Mouse (Mus musculus): ENCODE measurements around the gene 4933405L10Rik. TPM values are rescaled to one million over a fixed set of nuclear protein-coding genes. Genes with fewer than 3 reads are reported as not detected.

4933405L10Rik gene
- total RNA-seq, 2 experiments from 2014 or later, result not detected

- DNase-seq, result peak; percentile 50
- intact Hi-C loops (cut with DNase I), result no loop called here
These were observed 6.9 kb upstream of the 4933405L10Rik start for GRCm38 (mm10) chr8:105700566-105700965.

DNA sequence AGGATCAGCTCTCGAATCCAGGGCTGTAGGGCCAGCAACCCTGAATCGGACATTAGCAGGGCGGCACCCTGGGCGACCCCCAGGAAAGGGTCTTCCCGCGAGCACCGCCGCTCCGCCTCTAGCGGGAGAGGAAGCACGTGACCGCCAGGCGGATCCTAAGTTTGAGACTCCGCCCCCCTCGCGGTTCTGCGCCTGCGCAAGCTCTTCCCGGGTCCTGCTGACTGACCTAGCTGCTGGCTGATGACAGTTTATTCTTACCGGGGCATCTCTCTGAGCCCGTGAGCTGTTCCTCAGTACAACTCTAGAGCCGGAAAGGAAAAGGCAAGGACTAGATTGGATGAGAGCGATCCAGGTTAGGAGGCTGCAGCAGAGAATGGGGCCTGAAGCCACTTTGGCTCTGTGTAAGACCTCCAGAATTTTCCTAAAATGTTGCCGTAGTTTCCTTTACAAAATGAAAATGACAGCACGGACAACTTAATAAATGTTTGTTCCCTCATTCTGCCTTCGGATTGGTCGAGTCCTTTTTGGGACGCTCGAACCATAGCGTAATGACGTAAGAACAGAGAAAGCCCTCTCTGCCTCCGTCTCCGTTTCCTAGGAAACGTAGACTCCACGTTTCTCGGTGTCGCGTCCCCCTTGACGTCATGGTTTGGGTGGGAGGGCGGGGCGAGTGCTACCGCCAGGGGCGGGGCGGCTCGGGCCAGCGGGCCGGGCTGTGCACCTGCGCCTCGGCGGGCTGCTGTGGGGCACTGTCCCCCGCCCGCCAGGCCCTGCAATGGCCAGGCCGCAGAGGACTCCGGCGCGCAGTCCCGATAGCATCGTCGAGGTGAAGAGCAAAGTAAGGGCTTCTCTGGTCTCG is 6.3 kb upstream of the 4933405L10Rik start, which contains the start of the genes Acd and Pard6a:
Gene Acd, minus strand, starts transcription at position 137 of the 859 bp plus-strand sequence.
Gene Pard6a, plus strand, starts transcription at position 183 of the 859 bp plus-strand sequence.
- intact Hi-C loops (cut with DNase I), result no loop called here
- DNase-seq, result peak; percentile 98

GRCm38 (mm10) chr8:105702001-105702401 is 5.5 kb upstream of the 4933405L10Rik start:
- intact Hi-C loops (cut with DNase I), result no loop called here
- DNase-seq, result no peak

DNA sequence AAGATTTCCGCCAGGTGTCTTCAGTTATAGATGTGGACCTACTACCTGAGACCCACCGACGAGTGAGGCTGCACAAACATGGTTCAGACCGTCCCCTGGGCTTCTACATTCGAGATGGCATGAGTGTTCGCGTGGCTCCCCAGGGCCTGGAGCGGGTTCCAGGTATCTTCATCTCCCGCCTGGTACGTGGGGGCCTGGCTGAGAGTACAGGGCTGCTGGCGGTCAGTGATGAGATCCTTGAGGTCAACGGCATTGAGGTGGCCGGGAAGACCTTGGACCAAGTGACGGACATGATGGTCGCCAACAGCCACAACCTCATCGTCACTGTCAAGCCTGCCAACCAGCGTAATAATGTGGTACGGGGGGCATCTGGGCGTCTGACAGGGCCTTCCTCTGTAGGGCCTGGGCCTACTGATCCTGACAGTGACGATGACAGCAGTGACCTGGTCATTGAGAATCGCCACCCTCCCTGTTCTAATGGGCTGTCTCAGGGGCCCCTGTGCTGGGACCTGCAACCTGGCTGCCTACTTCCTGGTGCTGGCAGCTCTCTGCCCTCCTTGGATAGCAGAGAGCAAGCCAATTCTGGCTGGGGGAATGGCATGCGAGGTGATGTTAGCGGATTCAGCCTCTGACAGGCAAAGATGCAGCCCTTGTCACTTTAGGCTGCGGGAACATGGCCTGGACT is 4.6 kb upstream of the 4933405L10Rik start:
- intact Hi-C loops (cut with DNase I), result no loop called here
- no peak for DNase-seq

GRCm38 (mm10) chr8:105704146-105704812 is 3.2 kb upstream of the 4933405L10Rik start:
- intact Hi-C loops (cut with DNase I), result no loop called here

GRCm38 (mm10) chr8:105704955-105705354 is 2.5 kb upstream of the 4933405L10Rik start:
- intact Hi-C loops (cut with DNase I), result no loop called here
- DNase-seq, result peak; percentile 71

More at GRCm38 (mm10) chr8:105704146-105704812, 3.2 kb upstream of the 4933405L10Rik start:
- peak; percentile 52 for DNase-seq

- no peak for DNase-seq
- intact Hi-C loops (cut with DNase I), result no loop called here
These were observed 1.0 kb upstream of the 4933405L10Rik start for GRCm38 (mm10) chr8:105706426-105706825.

GRCm38 (mm10) chr8:105708675-105709074 is 1.2 kb downstream of the 4933405L10Rik start:
- intact Hi-C loops (cut with DNase I), result no loop called here
- no peak for DNase-seq

DNA sequence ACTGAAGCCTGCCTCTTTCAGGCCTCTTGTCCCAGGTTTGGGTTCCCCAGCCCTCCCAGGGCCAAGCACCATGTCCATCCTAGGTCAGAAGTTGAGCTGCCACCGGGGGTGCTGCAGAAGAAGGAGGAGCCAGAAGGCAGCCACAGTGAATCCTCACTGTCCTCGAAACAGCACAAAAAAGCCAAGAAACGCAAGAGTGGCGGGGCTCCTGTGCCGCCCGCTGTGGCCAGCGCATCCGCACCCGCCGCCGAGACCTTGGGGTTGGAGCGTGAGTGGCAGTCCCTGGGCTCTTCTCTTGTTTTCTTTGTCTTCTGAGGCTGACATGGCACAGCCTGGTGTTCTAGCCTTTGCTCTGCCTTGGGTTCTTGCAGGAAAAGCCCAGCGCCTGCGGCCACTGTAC is 1.9 kb downstream of the 4933405L10Rik start:
- no peak for DNase-seq
- intact Hi-C loops (cut with DNase I), result no loop called here

DNA sequence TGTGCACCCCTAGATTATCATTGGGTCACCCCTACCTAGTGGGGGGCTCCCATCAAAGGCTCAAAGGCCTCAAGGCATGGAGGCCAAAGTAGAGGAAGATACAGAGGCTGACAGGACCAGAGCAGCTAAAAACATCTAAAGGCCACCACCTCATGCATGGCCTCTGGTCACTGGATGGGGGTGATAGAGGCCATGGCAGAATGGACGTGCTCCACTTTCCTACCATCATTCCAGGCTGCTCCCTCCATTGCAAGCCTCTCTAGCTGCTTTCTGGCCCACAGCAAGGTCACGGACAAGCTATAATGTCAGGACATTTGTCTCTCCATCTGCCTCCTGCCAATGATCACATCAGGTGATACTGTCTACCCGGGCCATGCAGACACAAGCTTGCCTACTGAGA is 4.8 kb downstream of the 4933405L10Rik start:
- intact Hi-C loops (cut with DNase I), result no loop called here

GRCm38 (mm10) chr8:105714139-105714538 is 6.7 kb downstream of the 4933405L10Rik start:
- intact Hi-C loops (cut with DNase I), result no loop called here
- DNase-seq, result peak; percentile 90

More for the DNA sequence above, 4.8 kb downstream of the 4933405L10Rik start:
- DNase-seq, result no peak

DNA sequence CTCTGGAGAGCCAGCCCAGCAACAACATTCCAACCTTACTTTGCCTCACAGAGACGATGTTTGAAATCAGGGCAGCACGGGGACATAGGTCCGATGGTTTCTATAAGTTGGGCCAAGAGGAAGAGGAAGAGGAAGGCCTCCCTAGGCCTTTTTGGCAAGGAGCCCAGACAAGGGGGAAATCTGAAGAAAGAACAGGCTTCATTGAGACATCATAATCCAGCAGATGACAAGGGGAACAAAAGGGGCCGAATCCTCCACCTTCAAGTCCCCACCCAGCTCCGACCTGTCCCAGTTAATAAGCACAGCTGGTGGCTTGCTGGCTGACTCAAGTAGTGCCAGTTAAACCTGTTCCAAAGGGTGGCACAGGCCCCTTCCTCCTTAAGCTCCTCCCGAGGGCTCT is 7.6 kb downstream of the 4933405L10Rik start:
- DNase-seq, result no peak
- intact Hi-C loops (cut with DNase I), result no loop called here

DNA sequence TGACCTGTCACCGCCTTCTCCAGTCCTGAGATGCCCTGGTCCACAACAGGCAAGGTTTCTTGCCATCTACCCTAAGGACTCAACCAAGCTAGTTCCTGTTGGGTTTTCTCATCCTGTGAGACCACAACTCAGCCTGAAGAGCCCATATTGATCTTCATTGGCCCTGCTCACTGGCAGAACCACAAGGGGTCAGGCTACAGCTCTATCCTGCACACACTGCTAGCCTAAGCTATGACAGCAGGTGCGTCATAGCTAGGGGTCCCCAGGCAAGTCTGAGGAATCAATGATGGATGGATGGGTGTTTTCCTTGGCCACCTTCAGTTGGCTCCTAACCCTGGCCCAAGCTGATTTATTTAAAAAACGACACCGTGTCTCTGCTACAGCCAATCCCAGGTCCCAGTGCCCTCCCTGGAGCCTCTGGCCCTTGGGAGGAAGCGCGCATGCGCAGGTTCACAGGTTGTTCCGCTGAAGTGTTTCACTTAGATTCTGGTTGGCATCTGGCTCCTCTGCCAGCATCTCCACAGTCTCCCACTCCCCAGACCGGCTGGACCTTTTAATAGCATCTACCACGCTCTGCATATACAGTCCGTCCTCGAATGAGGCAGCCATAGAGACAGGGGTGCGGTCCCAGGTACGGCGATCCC is 9.0 kb downstream of the 4933405L10Rik start:
- no peak for DNase-seq
- intact Hi-C loops (cut with DNase I), result no loop called here

GRCm38 (mm10) chr8:105719637-105720036 is 12.2 kb downstream of the 4933405L10Rik start:
- DNase-seq, result no peak
- intact Hi-C loops (cut with DNase I), result no loop called here

DNA sequence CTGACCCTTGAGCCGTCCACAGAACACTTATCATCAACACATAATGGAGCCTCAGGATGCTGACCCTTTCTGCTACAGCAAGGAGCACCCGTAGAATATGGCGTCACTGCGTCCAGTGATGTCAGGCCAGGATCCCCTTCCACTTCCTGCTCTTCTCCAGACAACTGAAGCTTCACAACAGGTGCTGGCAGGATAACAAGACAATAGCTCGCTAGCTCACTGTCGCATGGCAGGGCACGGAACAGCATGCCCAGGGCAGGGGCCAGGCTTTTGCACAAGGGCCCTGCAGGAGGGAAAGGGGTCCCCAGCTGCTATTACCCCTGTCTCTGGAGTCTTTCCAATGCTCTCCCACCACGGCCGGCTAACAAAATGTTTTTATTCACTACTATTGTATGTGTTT is 15.4 kb downstream of the 4933405L10Rik start:
- peak; percentile 40 for DNase-seq

GRCm38 (mm10) chr8:105725726-105726125 is 18.3 kb downstream of the 4933405L10Rik start:
- intact Hi-C loops (cut with DNase I), result no loop called here

More for the DNA sequence above, 15.4 kb downstream of the 4933405L10Rik start:
- intact Hi-C loops (cut with DNase I), result no loop called here

DNA sequence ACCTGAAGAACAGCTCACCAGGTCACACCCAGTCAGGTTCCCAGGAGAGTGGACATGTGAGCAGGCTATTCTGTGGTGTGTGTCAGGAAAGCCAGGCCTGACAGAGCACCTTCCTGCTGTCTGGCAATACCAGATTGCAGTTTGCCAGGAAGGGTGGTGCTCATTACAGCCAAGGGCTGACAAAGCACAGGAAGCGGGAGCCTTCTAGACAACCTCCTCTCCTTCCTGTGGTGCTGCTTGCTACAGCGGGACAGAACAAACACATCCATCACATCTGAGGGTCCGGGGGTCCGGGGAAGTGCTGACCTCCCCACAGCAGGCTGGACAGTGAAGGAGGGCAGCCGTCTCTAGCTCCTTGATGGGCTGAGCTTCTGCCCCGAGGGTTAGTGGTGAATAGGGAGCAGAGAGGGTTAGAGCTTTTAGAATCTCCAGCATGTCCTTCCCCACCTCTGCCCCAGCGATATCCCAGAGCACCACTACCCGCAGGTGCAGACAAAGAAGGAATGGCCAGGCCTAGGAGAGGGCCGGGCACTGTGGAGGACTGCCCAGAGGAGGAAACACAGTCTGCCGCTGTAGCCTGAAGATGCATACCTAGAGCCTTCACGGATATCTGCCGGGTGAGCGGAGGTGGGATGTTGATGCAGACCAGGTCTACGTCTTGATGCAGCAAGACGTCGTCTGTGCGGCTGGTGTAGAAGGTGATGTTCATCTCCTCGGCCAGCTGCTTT is 20.1 kb downstream of the 4933405L10Rik start:
- no peak for DNase-seq
- intact Hi-C loops (cut with DNase I), result no loop called here

More at GRCm38 (mm10) chr8:105725726-105726125, 18.3 kb downstream of the 4933405L10Rik start:
- DNase-seq, result no peak

DNA sequence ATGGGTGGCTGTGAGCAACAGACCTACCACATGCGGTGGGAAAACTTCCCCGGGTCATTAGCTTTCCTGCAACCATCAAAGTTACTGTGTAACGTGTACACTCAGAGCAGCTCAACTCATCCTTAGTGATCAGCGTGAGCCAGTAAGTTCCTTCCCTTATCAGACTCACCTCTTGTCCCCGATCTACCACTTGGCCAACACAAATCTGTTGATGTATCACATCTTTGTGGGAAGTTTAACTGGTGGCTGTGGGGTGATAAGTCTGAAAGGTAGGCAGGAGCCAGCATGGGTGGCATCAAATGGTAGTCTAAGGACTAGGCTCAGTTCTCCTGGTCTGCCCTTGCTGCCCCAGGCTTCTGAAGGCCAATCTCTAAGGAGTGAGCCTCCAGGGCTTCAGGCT is 24.7 kb downstream of the 4933405L10Rik start:
- intact Hi-C loops (cut with DNase I), result no loop called here

DNA sequence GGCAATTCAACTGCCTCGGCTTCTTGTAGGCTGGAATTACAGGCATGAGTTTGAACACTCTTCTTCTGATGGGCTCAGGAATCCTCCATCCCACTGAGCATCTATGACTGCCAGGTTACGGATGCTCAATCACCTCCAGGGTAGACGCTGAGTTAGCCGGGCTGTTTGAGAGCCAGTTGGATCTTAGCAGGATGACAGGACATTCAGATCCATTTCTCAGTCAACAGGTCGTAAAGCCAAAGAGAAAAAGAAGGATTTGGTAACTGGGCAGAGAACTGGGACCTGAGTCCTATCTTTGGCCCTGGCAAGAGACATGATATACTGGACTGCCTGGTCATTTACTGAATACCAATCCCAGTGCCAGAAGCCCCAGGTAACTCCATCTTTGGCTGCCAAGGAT is 31.8 kb downstream of the 4933405L10Rik start:
- DNase-seq, result no peak
- intact Hi-C loops (cut with DNase I), result no loop called here

More for the DNA sequence above, 24.7 kb downstream of the 4933405L10Rik start:
- no peak for DNase-seq

DNA sequence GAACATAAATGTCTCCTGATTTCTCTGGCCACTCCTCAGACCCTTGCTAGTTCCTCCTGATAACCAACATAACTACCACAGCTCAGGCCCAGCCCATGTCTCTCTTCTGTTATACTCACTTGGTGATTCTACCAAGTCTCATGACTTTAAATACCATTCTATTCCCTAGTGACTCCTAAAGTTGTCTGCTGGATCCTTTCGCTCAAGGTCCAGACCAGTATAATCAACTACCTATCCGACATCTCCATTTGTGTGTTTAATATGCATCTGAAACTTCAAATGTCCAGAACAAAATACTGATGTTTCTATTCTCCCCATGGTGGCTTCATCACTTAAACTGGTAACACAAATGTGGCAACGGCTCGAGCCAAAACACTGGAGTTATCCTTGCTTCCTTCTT is 35.8 kb downstream of the 4933405L10Rik start:
- no peak for DNase-seq
- intact Hi-C loops (cut with DNase I), result no loop called here

Data from left cerebral cortex, postnatal 4 days (tissue).